Mouse (Mus musculus) embryo, embryonic 11.5 days (tissue): Measurements from ENCODE around the gene Gm20388.

Experiments used
- DNase-seq: peaks from one replicate; pipeline ENCODE4 v3.0.0-alpha.2; 2012; ENCODE audit warnings: low read depth, low spot score

Gm20388 gene

DNA sequence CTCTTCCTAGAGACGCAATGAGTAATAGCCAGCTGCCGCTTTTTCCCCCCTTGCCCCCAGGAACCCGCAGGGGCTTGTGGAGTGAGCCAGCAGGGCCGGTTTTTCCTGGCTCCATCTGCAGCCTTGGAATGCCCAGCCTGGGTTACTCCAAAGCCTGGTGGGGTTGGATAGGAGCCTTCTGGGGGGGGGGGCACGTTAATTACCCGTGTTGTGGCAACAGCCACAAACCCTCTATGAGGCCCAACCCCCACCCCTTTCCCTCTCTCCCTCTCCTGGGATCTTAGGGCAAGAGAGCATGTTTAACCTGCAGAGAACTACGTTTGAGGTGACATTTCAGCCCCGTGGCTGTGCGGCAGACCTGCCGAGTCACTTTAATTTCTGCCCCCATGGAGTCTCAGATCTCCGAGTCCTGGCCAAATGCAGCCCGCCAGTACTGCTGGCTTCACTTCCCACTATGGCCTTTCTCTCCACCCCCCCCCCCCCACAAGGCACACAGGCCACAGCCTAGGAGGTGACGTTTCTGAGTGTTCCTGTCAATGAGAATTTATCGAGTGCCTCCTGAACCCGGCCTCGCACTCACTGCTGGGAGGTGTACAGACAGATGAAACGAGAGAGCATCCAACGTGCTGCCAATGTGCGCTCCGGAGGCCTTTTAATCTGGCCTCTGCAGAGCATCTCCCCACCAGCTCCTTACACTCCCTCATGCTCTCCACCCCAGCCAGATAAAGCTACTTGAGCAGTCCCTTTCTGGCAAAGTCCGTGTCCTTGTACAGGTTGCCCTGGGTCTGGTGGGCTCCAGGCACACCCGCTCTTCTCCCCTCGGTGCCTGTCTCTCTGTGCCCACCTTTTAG, 629.4 kb downstream of the Gm20388 start:
- no peak for DNase-seq

DNA sequence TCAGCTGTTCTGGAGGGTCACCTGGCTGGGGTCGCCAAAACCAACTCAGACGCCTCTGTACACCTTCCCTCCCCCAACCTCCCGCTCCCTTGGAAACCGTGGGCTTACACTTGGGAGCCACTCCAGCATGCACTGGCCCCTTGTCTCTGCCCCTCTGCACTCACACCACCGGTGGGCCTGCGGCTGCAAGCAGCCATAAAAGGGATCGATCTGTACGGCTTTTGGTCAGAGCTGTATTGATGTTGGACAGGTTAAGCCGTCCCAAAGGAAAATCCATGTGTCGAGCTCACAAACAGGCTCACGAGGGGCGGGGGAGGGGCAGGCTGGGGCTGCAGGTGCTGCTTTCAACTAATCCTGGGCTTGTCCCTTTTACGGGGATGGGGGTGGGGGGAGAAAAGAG, 632.4 kb downstream of the Gm20388 start:
- no peak for DNase-seq

DNA sequence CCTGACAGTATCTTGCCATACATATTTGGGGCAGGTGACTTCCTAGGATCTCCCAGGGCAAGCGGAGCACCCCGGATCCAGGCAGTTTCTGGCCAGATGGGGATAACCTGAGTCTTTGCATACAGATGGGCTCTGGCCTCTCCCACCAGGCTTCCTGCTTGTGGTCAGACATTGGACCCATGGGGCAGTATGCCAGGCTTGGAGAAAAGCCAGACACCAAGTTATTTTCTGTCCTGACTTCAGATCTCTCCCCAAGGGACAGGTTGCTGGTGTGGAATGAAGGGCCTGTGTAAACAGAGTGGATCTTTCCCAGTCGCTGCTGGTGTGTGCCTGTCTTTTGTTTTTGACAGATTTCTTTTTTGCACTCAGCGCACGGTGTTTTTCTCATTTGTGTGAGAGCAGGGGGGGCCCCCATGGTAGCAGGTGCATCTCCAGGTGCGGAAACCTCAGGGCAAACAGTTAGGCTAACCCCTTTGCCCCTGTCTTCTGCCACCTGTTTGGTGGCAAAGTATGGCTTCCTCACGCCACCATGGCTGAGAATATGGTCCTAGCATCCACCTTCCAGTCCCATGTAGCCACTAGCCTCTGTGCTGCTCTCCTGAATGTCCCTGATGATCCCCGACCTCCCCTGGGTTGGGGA, 632.9 kb downstream of the Gm20388 start:
- DNase-seq: no peak

DNA sequence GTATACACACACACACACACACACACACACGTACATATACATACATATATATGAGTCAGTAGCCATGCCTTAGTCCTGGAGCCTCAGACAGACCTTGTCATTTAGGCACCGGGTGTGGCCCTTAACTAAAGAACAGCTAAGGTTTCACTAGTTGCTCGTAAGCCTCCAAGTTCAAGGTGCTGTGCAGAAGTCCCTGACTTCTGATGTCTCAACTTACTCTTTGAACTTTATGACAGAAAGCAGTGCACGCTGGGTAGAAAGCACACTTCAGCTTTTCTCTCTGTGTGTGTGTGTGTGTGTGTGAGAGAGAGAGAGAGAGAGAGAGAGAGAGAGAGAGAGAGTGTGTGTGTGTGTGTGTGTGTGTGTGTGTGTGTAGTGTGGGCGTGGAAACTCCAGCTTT, 633.5 kb downstream of the Gm20388 start:
- DNase-seq: no peak

DNA sequence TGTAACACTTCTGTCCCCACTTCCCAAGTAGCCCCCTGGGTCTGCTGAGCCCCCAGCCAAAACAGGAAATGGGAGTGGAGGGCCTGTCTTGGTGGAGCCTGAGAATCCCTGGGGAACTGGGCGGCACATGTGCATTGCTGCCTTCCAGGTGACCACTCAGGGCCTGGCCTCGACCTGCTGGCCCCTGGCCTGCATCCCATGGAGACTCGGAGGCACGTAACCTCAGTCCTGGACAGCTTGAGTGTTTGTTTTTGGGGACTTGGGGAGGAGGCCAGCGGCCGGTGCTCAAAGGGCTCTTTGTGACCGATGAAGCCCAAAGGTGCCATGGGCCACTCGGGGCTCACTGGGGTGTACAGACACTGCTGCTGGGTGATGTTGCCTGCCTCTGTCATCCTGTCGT, 636.9 kb downstream of the Gm20388 start:
- no peak for DNase-seq

DNA sequence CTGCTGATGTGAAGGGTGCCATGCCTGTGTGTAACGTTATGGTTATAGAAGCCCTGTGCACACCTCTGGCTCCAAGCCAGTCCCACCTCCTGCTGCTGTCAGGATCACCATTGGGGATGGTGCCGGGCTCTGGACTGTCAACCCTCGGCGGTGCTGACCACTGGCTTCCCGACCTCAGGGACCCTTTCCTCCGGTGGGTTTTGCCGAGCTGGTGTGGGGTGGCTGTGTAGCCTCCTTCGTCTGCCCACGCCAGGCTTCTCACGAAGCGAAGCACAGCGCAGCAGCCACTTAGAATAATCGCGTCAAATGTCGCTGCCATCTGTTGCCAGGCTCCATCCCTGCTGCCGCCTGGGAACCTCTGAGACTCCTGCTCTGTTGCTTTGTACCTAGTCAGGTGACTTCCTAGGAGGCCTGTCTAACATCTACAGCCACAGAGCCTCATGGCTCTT, 637.7 kb downstream of the Gm20388 start:
- DNase-seq: no peak

DNA sequence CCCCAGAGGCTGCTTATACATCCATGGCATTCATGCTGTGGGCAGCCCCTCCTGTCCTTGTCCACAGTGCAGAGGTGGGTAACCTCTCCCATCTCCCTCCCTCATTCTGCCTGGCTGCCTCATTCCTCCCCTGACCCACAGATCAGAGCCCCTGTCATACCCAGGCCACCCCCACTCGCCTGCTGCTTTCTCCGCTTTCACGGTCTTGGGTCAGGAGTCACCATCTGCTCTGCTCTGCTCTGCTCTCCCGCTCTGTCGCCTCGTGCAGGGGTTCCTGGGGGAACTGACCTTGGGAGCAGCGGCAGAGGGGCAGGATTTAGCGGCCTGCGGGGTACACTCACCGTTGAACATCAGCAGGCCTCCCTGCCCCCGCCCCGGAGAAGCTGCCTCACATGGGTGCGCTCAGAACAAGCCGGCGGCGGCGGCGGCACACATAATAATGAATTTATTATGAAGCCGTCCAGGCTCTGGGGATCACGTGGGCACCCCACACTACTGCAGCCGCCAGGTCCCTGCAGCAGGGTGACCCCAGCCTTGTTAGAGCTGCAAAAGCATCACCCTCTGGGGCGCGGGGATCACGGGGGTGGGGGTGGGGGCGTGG, 638.8 kb downstream of the Gm20388 start:
- DNase-seq: no peak

DNA sequence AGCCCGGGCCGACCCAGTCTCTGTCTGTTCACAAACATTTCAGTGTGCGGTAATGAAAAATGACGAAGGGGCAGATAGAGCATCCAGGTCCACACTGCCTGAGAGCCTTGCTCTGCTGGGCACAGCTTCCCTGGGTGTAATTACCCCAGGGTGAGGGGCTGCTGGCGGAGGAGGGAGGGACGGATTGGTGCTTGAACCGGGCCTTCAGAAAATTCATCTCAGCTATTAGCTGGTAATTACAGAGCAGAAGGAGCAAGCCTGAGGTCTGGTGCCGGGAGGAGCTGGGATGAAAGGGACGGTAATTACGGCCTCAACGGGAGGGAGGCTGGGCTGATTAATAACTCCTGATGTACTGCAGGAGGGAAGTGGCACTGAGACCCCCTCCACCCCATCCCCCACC, 639.3 kb downstream of the Gm20388 start:
- no peak for DNase-seq

DNA sequence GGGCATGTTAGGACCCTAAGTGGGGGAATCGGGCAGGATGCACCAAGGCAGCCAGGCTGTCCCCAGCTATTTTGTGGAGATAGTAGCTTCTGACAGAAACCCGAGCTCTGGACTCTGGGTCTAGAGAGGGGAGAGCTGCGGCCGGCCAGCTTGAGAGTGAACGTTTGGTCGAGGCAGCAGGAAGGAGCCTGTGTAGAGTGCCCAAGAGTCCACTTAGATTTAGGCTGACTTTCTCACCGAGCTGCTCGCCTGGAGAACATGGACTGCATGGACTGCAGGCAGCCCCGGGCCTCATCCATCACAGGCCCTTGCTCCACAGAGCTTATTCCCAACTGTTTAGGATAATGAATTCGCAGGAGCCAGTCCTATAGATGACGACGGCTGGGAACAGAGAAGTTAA, 639.8 kb downstream of the Gm20388 start:
- no peak for DNase-seq

DNA sequence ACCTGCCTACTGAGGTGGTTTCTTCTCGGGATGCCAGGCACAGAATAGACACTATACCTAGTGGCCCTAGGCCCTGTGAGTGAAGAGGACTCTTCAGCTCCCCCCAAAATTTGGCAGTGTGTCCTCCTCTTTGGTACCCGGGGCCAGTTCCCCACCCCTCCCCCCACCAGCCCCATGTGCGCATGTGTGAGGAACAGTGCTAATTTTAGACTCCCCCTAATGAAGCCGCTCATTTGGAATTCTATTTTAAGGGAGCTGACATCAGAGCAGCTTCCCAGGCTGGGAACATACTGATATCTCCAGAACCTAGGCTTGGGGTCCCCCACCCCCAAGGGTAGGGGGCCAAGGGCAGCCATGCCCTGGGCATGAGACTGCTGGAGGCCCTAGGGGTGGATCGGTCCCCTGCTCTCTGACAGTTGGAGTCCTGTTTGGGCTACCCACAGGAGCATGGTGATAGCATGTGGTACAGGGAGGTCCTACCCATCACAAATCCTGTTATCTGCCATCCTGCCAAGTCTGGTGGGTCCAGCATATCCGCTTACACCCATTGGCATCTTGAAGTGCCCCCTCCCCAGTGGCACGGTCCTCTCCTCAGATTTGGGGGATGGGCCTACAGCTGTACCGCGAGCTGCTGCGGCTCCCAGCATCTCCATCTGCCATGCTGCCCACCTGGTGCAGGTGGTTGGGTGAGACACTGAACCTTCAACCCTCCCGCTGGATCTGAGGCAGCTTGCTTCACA, 640.5 kb downstream of the Gm20388 start:
- no peak for DNase-seq

DNA sequence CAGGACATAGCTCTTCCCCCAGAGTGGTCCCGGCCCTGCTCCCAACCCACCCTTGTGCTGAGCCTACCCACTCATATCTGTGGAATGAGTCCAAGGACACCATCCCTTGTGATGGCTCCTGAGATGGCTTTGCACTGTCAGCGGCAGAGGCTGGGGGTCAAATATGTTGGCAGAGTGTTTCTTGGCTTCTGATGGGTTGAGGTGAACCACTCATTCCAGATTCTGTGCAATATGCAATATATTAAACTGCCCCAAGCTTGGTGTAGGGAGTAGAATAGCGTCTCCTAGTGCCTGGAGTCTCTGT, 641.0 kb downstream of the Gm20388 start:
- no peak for DNase-seq

DNA sequence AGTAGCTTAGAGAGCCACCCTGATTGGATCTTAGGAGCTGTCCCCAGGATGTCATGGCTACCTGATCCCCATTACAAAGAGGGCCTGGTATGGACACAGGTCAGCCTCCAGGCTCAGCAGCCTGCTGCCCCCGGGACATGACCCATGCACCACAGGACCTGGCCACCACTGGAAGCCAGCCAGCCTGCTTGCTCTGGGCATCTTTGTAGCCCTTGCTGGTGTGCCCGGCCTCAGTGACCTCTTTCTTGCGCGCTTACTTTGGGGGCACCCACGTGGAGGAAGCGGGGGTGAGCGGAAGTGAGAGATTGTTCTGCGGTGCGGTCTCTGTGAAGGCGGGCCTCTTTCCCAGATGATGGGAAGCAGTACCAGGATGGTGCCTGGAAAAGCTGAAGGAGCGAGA, 641.9 kb downstream of the Gm20388 start:
- no peak for DNase-seq

DNA sequence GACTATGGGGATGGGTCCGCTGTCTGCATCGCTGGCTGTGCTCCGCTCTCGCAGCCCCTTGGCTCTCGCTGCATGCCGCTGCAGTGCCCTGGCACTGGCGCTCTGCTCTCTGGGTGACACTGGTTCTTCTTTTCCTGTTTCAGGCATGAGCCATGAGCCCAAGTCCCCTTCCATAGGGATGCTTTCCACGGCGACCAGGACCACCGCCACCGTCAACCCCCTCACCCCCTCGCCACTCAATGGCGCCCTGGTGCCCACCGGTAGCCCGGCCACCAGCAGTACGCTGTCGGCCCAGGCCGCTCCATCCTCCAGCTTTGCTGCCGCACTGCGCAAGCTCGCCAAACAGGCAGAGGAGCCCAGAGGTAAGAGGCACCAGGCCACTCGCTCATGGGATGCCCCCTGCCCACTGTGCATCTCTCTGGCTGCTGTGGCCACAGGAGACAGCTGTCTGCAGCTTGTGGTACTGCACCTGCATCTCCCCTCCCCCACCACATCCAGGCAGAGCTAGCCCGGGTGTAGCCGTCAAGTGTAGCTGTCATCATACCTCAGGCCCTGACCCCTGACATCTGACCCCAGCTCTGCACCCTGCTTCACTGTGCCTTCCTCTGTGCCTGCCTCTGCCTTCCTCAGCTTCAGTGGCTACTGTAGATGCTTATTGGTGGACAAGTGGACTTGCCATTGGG, 642.9 kb downstream of the Gm20388 start:
- no peak for DNase-seq

DNA sequence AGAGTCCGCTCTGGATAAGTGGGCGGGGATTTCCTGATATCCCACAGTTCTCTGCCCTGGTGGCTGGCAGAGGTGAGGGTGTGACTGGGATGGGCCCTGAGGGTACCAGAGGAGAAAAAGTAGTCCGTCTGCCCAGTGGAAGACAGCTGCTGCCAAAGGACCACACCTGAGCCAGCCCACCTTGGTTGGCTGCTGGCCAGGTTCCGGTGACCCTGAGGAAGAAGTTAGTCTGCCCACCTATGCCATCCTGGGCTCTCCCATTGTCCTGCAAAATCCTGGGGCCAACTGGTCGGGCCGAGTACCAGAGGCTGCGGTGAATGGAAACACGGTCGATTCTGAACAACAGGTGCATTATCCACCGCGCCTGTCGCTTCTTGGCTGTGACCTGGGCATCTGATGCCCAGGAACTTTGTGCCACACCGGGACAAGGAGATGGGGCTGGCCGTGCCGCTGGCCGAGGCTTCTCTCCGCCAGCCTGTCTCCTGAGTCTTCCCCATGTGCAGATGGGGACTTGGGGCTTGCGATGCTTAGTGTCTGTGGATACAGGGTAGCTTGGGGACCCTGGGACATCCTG, 643.9 kb downstream of the Gm20388 start:
- DNase-seq: no peak

DNA sequence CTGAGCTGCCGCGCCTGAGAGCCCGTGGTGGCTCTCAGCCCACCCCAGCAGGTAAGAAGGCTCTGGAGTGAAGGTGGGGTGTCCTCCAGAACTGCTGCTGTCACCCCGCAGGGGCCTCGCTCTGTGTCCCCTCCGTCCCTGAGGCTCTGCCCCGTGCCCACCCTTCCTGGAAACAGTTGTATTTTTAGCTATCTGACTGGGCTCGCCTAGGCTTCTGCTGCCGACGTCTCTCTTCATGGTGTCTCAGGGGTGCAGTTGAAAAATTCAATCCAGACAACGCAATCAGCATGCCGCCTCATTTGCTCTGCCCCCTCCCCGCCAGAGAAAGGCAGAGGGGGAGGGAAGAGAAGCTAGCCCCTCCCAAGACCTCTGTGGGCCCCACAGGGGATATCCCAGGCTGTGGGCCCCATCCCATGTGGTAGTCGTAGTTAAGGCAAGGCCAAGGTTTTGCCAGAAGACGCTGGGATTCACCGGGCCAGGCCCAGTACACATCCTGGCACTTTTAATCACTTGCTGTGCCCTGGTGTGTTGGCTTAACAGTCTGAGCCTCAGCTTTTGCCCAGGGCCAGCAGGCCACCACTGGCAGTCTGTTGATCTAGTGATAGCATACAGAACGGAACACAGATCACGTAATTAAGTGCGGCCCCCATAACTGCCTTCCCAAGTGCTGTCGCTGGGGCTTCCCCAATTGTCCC, 645.7 kb downstream of the Gm20388 start:
- no peak for DNase-seq

DNA sequence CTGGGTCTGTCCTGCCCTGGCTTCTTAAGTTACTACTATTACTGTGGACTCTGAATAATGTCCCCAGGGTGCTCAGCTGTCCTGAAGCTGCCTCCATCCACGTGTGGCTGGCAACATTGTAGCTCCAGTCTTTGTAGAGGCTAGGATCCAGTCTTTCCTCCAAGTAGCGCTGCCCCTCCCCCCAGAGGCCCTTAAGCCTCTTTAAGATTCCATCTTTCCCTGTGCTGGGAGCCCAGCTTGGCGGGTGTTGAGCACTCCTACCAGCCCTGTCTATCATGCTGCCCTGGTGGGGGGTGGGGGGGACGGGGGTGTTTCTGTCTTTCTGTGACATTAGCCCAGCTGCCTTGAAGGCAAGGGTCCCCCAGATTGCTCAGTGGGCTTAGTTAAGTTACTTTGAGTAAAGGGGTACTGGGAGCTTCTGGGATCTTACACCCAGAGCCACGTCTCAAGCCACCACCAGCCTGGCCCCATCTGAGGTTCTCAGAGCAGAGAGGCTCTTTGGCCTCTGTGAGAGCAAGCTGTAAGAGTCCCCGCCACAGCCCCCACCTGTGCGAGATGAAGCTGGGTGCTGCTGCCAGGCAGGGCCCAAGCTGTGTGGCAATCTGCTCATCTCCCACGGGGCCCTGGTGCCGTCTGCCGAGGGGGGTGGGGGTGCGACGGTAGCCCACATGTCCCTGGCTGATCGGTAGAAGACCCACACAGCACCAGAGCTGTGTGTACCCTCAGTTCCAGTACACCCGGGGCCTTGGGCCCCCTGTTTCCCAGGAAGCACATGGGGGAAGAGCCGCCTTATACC, 646.7 kb downstream of the Gm20388 start:
- DNase-seq: no peak

DNA sequence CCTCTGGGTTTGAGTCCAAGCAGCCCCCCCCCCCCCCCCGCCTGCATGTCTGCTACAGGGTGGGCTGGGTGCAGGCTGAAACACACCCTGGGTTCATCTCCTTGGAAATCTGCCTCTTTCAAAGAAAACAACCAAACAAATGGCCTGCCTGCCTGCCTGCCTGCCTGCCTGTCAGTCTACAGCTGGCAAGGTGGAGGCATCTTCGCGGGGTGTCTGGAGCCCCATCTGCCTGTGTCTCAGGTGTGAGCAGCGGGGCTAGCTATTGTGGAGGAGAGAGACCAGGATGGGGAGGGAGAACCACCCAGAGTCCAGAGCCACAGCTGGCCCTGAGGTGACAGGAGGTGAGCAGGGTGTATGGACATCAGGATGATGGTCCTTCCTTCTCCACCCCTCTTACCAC, 647.5 kb downstream of the Gm20388 start:
- no peak for DNase-seq

DNA sequence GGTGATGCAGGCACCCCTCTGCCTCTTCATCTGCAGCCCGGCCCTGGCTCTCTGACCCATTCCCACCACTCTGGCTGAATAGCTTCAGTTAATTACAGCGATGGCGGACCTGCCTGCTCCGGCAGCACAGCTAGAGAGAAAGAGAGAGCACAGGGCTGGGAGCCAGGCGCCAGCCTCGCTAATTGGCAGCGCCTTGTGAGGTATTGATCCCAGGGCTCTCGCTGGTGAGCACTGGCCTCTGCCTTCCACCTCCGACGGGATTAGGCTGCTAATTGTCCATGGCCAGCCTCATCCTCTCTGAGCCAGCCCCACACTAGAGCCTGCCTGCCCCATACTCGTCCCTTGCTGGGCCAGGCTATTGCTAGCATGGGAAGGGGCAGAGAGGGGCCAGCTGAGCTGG, 649.0 kb downstream of the Gm20388 start:
- no peak for DNase-seq

DNA sequence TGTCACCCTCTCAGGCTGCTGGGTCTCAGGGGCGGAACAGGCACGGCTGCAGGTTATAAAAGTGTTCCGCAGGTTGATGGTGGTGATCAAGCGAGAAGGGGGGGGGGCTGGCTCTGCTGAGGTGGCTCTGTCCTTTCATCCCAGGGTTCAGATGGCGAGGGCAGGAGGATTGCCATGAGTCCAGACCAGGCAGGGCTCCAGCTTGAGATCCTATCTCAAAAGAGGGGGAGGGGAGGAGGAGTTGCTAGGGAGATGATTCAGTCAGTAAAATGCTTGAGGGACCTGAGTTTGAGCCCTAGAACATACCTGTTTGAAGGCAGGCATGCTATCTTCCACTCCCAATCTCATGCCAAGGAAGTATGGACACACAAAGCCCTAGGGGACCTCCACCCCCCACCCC, 649.9 kb downstream of the Gm20388 start:
- no peak for DNase-seq
